Mouse (Mus musculus) left cerebral cortex, postnatal 25 days (tissue): Measurements from ENCODE around the gene Usp15. TPM values are rescaled to one million over a fixed set of nuclear protein-coding genes. Genes with fewer than 3 reads are reported as not detected.

Experiments
- DNase-seq, 2 experiments: peaks; one replicate each; pipeline ENCODE4 v3.0.0; 2022; ENCODE audit warnings: low spot score in 2 of 2, mixed read lengths in 1 of 2
- intact Hi-C: fragments of 180-260 bp; cut with DNase I; formaldehyde crosslinking; loops from one replicate; pipeline ENCODE4 v1.15.1; 2025
- total RNA-seq, 2 experiments: library from RNA; stranded (reverse); gene quantifications; 2 replicates each; pipeline ENCODE4 v1.2.3; 2021

Usp15 gene
- total RNA-seq, 2 experiments from 2014 or later = 107 to 108 TPM

GRCm38 (mm10) chr10:123183243-123183642 is 13.6 kb downstream of the Usp15 start:
- intact Hi-C loops = no loop called here
- DNase-seq = peak in 1 of 2 experiments; percentile 78

GRCm38 (mm10) chr10:123182391-123182790 is 14.4 kb downstream of the Usp15 start:
- intact Hi-C loops = no loop called here
- DNase-seq = peak in 1 of 2 experiments; percentile 87

GRCm38 (mm10) chr10:123175771-123176170 is 21.0 kb downstream of the Usp15 start:
- no peak for DNase-seq
- intact Hi-C loops = no loop called here

GRCm38 (mm10) chr10:123170898-123171297 is 25.9 kb downstream of the Usp15 start:
- DNase-seq = no peak
- intact Hi-C loops = no loop called here

GRCm38 (mm10) chr10:123165542-123165941 is 31.3 kb downstream of the Usp15 start:
- intact Hi-C loops = no loop called here
- no peak for DNase-seq

- no peak for DNase-seq
- intact Hi-C loops = no loop called here
Measured at GRCm38 (mm10) chr10:123160508-123160907, 36.3 kb downstream of the Usp15 start.

GRCm38 (mm10) chr10:123159316-123159715 is 37.5 kb downstream of the Usp15 start:
- DNase-seq = no peak
- intact Hi-C loops = no loop called here

- intact Hi-C loops = no loop called here
- DNase-seq = no peak
Measured at GRCm38 (mm10) chr10:123156392-123156791, 40.4 kb downstream of the Usp15 start.

- DNase-seq = peak in 1 of 2 experiments; percentile 40
- intact Hi-C loops = no loop called here
Measured at GRCm38 (mm10) chr10:123155764-123156163, 41.0 kb downstream of the Usp15 start.

- intact Hi-C loops = no loop called here
- DNase-seq = no peak
Measured at GRCm38 (mm10) chr10:123153321-123153720, 43.5 kb downstream of the Usp15 start.

GRCm38 (mm10) chr10:123148025-123148814 is 48.6 kb downstream of the Usp15 start:
- intact Hi-C loops = no loop called here
- DNase-seq = no peak

- intact Hi-C loops = no loop called here
- DNase-seq = peak in 1 of 2 experiments; percentile 25
Measured at GRCm38 (mm10) chr10:123147180-123147579, 49.6 kb downstream of the Usp15 start.

- intact Hi-C loops = no loop called here
Measured at GRCm38 (mm10) chr10:123146349-123146748, 50.4 kb downstream of the Usp15 start.

GRCm38 (mm10) chr10:123144256-123144655 is 52.5 kb downstream of the Usp15 start:
- DNase-seq = peak; percentile 39 to 78
- intact Hi-C loops = no loop called here

More at GRCm38 (mm10) chr10:123146349-123146748, 50.4 kb downstream of the Usp15 start:
- DNase-seq = peak in 1 of 2 experiments; percentile 31

GRCm38 (mm10) chr10:123142395-123143050 is 54.3 kb downstream of the Usp15 start:
- no peak for DNase-seq
- intact Hi-C loops = no loop called here

- no peak for DNase-seq
Measured at GRCm38 (mm10) chr10:123135818-123136217, 61.0 kb downstream of the Usp15 start.

GRCm38 (mm10) chr10:123131487-123131886 is 65.3 kb downstream of the Usp15 start:
- intact Hi-C loops = no loop called here
- peak in 1 of 2 experiments; percentile 22 for DNase-seq

More at GRCm38 (mm10) chr10:123135818-123136217, 61.0 kb downstream of the Usp15 start:
- intact Hi-C loops = no loop called here

GRCm38 (mm10) chr10:123120666-123121392 is 76.0 kb downstream of the Usp15 start:
- intact Hi-C loops = no loop called here
- DNase-seq = no peak

- no peak for DNase-seq
- intact Hi-C loops = no loop called here
Measured at GRCm38 (mm10) chr10:123116861-123117260, 79.9 kb downstream of the Usp15 start.

- intact Hi-C loops = no loop called here
- no peak for DNase-seq
Measured at GRCm38 (mm10) chr10:123113466-123113865, 83.3 kb downstream of the Usp15 start.
